ENCODE assay signal across 8 mouse cellular contexts in genomic region chr6:39474424-39474823, GRCm38 (mm10). TPM values are rescaled to one million over a fixed set of nuclear protein-coding genes. Genes with fewer than 3 reads are reported as not detected.
A peak's percentile ranks its signal among the peaks of the same experiment; 100 is the strongest.
DNase-seq lines count a peak whose midpoint lies in the region; ATAC-seq and TF ChIP-seq lines count a peak whose summit lies in the region.

No protein-coding gene starts in this region.

- peak; percentile 52 for DNase-seq in hindbrain, embryonic 10.5 days (ENCODE audit: low spot score)
- DNase-seq in brain, adult 2 months (ENCODE audit: low read depth, low spot score) = peak; percentile 68
- DNase-seq in heart, adult 9 months (ENCODE audit: low spot score in 2 of 2) = peak; percentile 69 to 71
- DNase-seq in lung, postnatal 0 days (ENCODE audit: low spot score) = peak; percentile 37
- DNase-seq in spleen, postnatal 4 days (ENCODE audit: low spot score in 2 of 2) = no peak
- no peak for DNase-seq in cerebellum, postnatal 4 days (ENCODE audit: low spot score in 2 of 2)

- H3K4me1 ChIP-seq in hindbrain, embryonic 10.5 days (replicated peaks) = no peaks in the 10 kb centered on the region; the same call in 1 of the 2 replicates
- no peaks in the 10 kb centered on the region for H3K4me1 ChIP-seq in hindbrain, embryonic 12.5 days
- H3K4me1 ChIP-seq in lung, postnatal 0 days (ENCODE audit: insufficient read depth, low read depth, low read length) = no peaks in the 10 kb centered on the region

- no peaks in the 10 kb centered on the region for H3K27me3 ChIP-seq in hindbrain, embryonic 10.5 days (ENCODE audit: insufficient read depth, poor library complexity, severe bottlenecking)
- H3K27me3 ChIP-seq in hindbrain, embryonic 12.5 days = no peaks in the 10 kb centered on the region
- H3K27me3 ChIP-seq in lung, postnatal 0 days (replicated peaks; ENCODE audit: insufficient read depth, low read length) = no peaks in the 10 kb centered on the region

- H3K9me3 ChIP-seq in hindbrain, embryonic 10.5 days = no peaks in the 10 kb centered on the region
- H3K9me3 ChIP-seq in hindbrain, embryonic 12.5 days (replicated peaks) = no peaks in the 10 kb centered on the region
- H3K9me3 ChIP-seq in lung, postnatal 0 days (ENCODE audit: low read length) = no peaks in the 10 kb centered on the region

- TF ChIP-seq CTCF in lung, postnatal 0 days (IDR thresholded peaks at IDR 0.05) = no peak

- H3K4me2 ChIP-seq in hindbrain, embryonic 12.5 days (replicated peaks) = no peak overlapping the region
- H3K4me2 ChIP-seq in lung, postnatal 0 days (replicated peaks; ENCODE audit: low read depth, low read length) = no peak overlapping the region

- H3K36me3 ChIP-seq in hindbrain, embryonic 10.5 days = peaks cover 100% of the 10 kb centered on the region
- H3K36me3 ChIP-seq in hindbrain, embryonic 12.5 days = peaks cover 64% of the 10 kb centered on the region
- no peaks in the 10 kb centered on the region for H3K36me3 ChIP-seq in lung, postnatal 0 days (ENCODE audit: insufficient read depth, low read length)

- no peak overlapping the region for H3K4me3 ChIP-seq in hindbrain, embryonic 10.5 days
- no peak overlapping the region for H3K4me3 ChIP-seq in hindbrain, embryonic 12.5 days
- H3K4me3 ChIP-seq in lung, postnatal 0 days (ENCODE audit: low read depth, low read length) = no peak overlapping the region

- ATAC-seq in hindbrain, embryonic 12.5 days (ENCODE audit: low FRiP score) = no peak
- peak; percentile 42 for ATAC-seq in lung, postnatal 0 days
- no peak for ATAC-seq in CD4-positive, CD25-positive, alpha-beta regulatory T cell, adult 4 months

- H3K9ac ChIP-seq in hindbrain, embryonic 12.5 days = no peak overlapping the region
- no peak overlapping the region for H3K9ac ChIP-seq in lung, postnatal 0 days (replicated peaks; ENCODE audit: low read depth)

- no peak for TF ChIP-seq EP300 in lung, postnatal 0 days (IDR thresholded peaks at IDR 0.05)

- 0 out of 2 replicates have a peak overlapping the region, but pooled peaks have one; percentile 0 for H3K27ac ChIP-seq in hindbrain, embryonic 10.5 days
- H3K27ac ChIP-seq in hindbrain, embryonic 12.5 days = no peak overlapping the region
- H3K27ac ChIP-seq in lung, postnatal 0 days (ENCODE audit: low read length) = no peak overlapping the region

- 64% methylated on average over 6 of the region's 6 CpGs for WGBS in hindbrain, embryonic 10.5 days
- 53% methylated on average over 6 of the region's 6 CpGs for WGBS in hindbrain, embryonic 12.5 days
- 55% methylated on average over 6 of the region's 6 CpGs for WGBS in lung, postnatal 0 days

RNA-seq across cellular contexts. Expression of gene Mkrn1, which starts 54.2 kb away (rescaled TPM):
- 90.0 and 116 TPM in 2 replicates for polyA plus RNA-seq in hindbrain, embryonic 10.5 days (2016; fragmentation: Nextera tagmentation; extraction: Ambion mirVana)
- polyA plus RNA-seq in hindbrain, embryonic 12.5 days (2016; fragmentation: Nextera tagmentation; extraction: Ambion mirVana) = 178 and 191 TPM in 2 replicates
- 125 and 127 TPM in 2 replicates for polyA plus RNA-seq in lung, postnatal 0 days (2015; fragmentation: Nextera tagmentation; extraction: Ambion mirVana)
- 10 to 100 TPM; 49.7 to 52.2 TPM for polyA plus RNA-seq in CD4-positive, CD25-positive, alpha-beta regulatory T cell, adult 4 months (2017; shearing (Covaris generic))

Comparison
In these comparisons a context has a peak if more than half of its experiments do, and no peak if none do; other contexts are left out.
1. DNase-seq: peak in hindbrain, embryonic 10.5 days (single experiment), brain, adult 2 months (single experiment), heart, adult 9 months (2 of 2) and lung, postnatal 0 days (single experiment); none in spleen, postnatal 4 days (0 of 2) and cerebellum, postnatal 4 days (0 of 2).